Mouse (Mus musculus) midbrain, embryonic 13.5 days (tissue): ENCODE measurements around the gene Tcp11. TPM values are rescaled to one million over a fixed set of nuclear protein-coding genes. Genes with fewer than 3 reads are reported as not detected.

Source experiments
- ATAC-seq: fragments of 200-750 bp; cut with Nextera tagmentation; 2 replicates; pipeline ENCODE4 v1.8.0; 2017; ENCODE audit warnings: mild to moderate bottlenecking, moderate TSS enrichment, moderate library complexity
- H3K27ac ChIP-seq: fragments of 300-500 bp; sonication (generic); 2 replicates; pipeline ENCODE4 v1.5.1; 2015; ENCODE audit warnings: inconsistent platforms, mild to moderate bottlenecking, moderate library complexity
- H3K27me3 ChIP-seq: fragments of 300-500 bp; sonication (generic); 2 replicates; pipeline ENCODE4 v1.6.1; 2015; ENCODE audit warnings: mild to moderate bottlenecking, inconsistent platforms
- H3K36me3 ChIP-seq: fragments of 300-500 bp; sonication (generic); 2 replicates; pipeline ENCODE4 v1.6.1; 2015; ENCODE audit warnings: mild to moderate bottlenecking, inconsistent platforms
- H3K4me1 ChIP-seq: fragments of 300-500 bp; sonication (generic); replicated peaks from 2 replicates; pipeline ENCODE4 v1.6.1; 2015; ENCODE audit warnings: inconsistent platforms
- H3K4me2 ChIP-seq: fragments of 300-500 bp; sonication (generic); replicated peaks from 2 replicates; pipeline ENCODE4 v1.6.1; 2015; ENCODE audit warnings: moderate library complexity, mild to moderate bottlenecking, inconsistent platforms
- H3K4me3 ChIP-seq: fragments of 300-500 bp; sonication (generic); replicated peaks from 2 replicates; pipeline ENCODE4 v1.5.1; 2015; ENCODE audit warnings: mild to moderate bottlenecking, inconsistent platforms
- H3K9ac ChIP-seq: fragments of 300-500 bp; sonication (generic); replicated peaks from 2 replicates; pipeline ENCODE4 v1.6.1; 2015; ENCODE audit warnings: mild to moderate bottlenecking, inconsistent platforms
- H3K9me3 ChIP-seq: fragments of 300-500 bp; sonication (generic); 2 replicates; pipeline ENCODE4 v1.6.1; 2016; ENCODE audit warnings: mild to moderate bottlenecking, inconsistent platforms
- WGBS: fragments of 180-500 bp; shearing (Covaris S2); methylation state at CpG from one replicate; pipeline ENCODE4 v1.1.7; 2015; 5-methylcytosine and 5-hydroxymethylcytosine counted together
- polyA plus RNA-seq: library from polyadenylated mRNA; unstranded; fragments of >200 nt; fragmentation: Nextera tagmentation; extraction: Ambion mirVana; gene quantifications from 2 replicates; pipeline ENCODE4 v1.2.1, GENCODE M21; 2015

Gene Tcp11
- polyA plus RNA-seq, 1 experiment from 2014 or later = 2.0 TPM

- H3K27me3 ChIP-seq = no peaks in the 10 kb centered on the region
- no peak for ATAC-seq
- H3K4me1 ChIP-seq = peaks cover 48% of the 10 kb centered on the region
- no peak overlapping the region for H3K4me2 ChIP-seq
- H3K36me3 ChIP-seq = peaks cover 7% of the 10 kb centered on the region; the same call in 1 of the 2 replicates
- no peak overlapping the region for H3K4me3 ChIP-seq
- no peaks in the 10 kb centered on the region for H3K9me3 ChIP-seq
- H3K27ac ChIP-seq = no peak overlapping the region
- WGBS = 78% methylated on average over 8 of the region's 8 CpGs
- no peak overlapping the region for H3K9ac ChIP-seq
Measured at GRCm38 (mm10) chr17:28034986-28035385, 45.5 kb downstream of the Tcp11 start.

- H3K4me3 ChIP-seq = no peak overlapping the region
- peak overlapping the region; percentile 55 for H3K9ac ChIP-seq
- peak overlapping the region; percentile 81 for H3K27ac ChIP-seq
- ATAC-seq = no peak
- no peak overlapping the region for H3K4me2 ChIP-seq
- WGBS = 2% methylated on average over 3 of the region's 3 CpGs
- H3K27me3 ChIP-seq = no peaks in the 10 kb centered on the region
- H3K9me3 ChIP-seq = no peaks in the 10 kb centered on the region
- H3K4me1 ChIP-seq = peaks cover 52% of the 10 kb centered on the region
- H3K36me3 ChIP-seq = no peaks in the 10 kb centered on the region
Measured at GRCm38 (mm10) chr17:28033046-28033580, 47.3 kb downstream of the Tcp11 start.

GRCm38 (mm10) chr17:28032219-28032618, 48.2 kb downstream of the Tcp11 start:
- no peak overlapping the region for H3K4me3 ChIP-seq
- peak overlapping the region; percentile 81 for H3K27ac ChIP-seq
- no peaks in the 10 kb centered on the region for H3K36me3 ChIP-seq
- no peak for ATAC-seq
- 68% methylated on average over 10 of the region's 10 CpGs for WGBS
- H3K9ac ChIP-seq = peak overlapping the region; percentile 55
- no peaks in the 10 kb centered on the region for H3K27me3 ChIP-seq
- H3K9me3 ChIP-seq = no peaks in the 10 kb centered on the region
- H3K4me1 ChIP-seq = peaks cover 47% of the 10 kb centered on the region
- no peak overlapping the region for H3K4me2 ChIP-seq

GRCm38 (mm10) chr17:28031281-28031941, 49.0 kb downstream of the Tcp11 start:
- no peaks in the 10 kb centered on the region for H3K27me3 ChIP-seq
- H3K4me3 ChIP-seq = no peak overlapping the region
- H3K27ac ChIP-seq = peak overlapping the region; percentile 81
- H3K9ac ChIP-seq = no peak overlapping the region
- H3K4me1 ChIP-seq = peaks cover 41% of the 10 kb centered on the region
- H3K4me2 ChIP-seq = no peak overlapping the region
- no peaks in the 10 kb centered on the region for H3K36me3 ChIP-seq
- no peak for ATAC-seq
- 83% methylated on average over 9 of the region's 9 CpGs for WGBS
- H3K9me3 ChIP-seq = no peaks in the 10 kb centered on the region

GRCm38 (mm10) chr17:28030446-28030845, 50.0 kb downstream of the Tcp11 start:
- no peaks in the 10 kb centered on the region for H3K36me3 ChIP-seq
- WGBS = 88% methylated on average over 10 of the region's 10 CpGs
- peaks cover 51% of the 10 kb centered on the region for H3K4me1 ChIP-seq
- H3K9me3 ChIP-seq = no peaks in the 10 kb centered on the region
- ATAC-seq = no peak
- no peaks in the 10 kb centered on the region for H3K27me3 ChIP-seq
- H3K4me3 ChIP-seq = no peak overlapping the region
- H3K4me2 ChIP-seq = no peak overlapping the region
- peak overlapping the region; percentile 41; the same call in 1 of the 2 replicates for H3K9ac ChIP-seq
- peak overlapping the region; percentile 37; the same call in 1 of the 2 replicates for H3K27ac ChIP-seq

- no peak overlapping the region for H3K27ac ChIP-seq
- peaks cover 51% of the 10 kb centered on the region for H3K4me1 ChIP-seq
- no peaks in the 10 kb centered on the region for H3K36me3 ChIP-seq
Measured at GRCm38 (mm10) chr17:28029308-28029707, 51.1 kb downstream of the Tcp11 start.

GRCm38 (mm10) chr17:28028236-28028635, 52.2 kb downstream of the Tcp11 start:
- Histone ChIP-seq H3K9ac (no peak overlapping the region), H3K27ac (no peak overlapping the region), H3K4me3 (no peak overlapping the region), H3K4me2 (no peak overlapping the region), H3K4me1 (peaks cover 53% of the 10 kb centered on the region), H3K27me3 (no peaks in the 10 kb centered on the region), H3K9me3 (no peaks in the 10 kb centered on the region), H3K36me3 (no peaks in the 10 kb centered on the region)
- 76% methylated on average over 10 of the region's 10 CpGs for WGBS
- no peak for ATAC-seq

More at GRCm38 (mm10) chr17:28029308-28029707, 51.1 kb downstream of the Tcp11 start:
- H3K27me3 ChIP-seq = no peaks in the 10 kb centered on the region
- ATAC-seq = no peak
- no peak overlapping the region for H3K4me2 ChIP-seq
- no peaks in the 10 kb centered on the region for H3K9me3 ChIP-seq
- WGBS = 71% methylated on average over 2 of the region's 2 CpGs
- no peak overlapping the region for H3K9ac ChIP-seq
- no peak overlapping the region for H3K4me3 ChIP-seq

- H3K27me3 ChIP-seq = no peaks in the 10 kb centered on the region
- H3K4me3 ChIP-seq = no peak overlapping the region
- H3K27ac ChIP-seq = no peak overlapping the region
- 93% methylated on average over 6 of the region's 6 CpGs for WGBS
- H3K9me3 ChIP-seq = no peaks in the 10 kb centered on the region
- no peaks in the 10 kb centered on the region for H3K36me3 ChIP-seq
- no peak overlapping the region for H3K9ac ChIP-seq
- H3K4me2 ChIP-seq = no peak overlapping the region
- ATAC-seq = no peak
- H3K4me1 ChIP-seq = peaks cover 51% of the 10 kb centered on the region
Measured at GRCm38 (mm10) chr17:28027197-28027596, 53.2 kb downstream of the Tcp11 start.

- 84% methylated on average over 14 of the region's 14 CpGs for WGBS
- Histone ChIP-seq H3K9ac (no peak overlapping the region), H3K27ac (peak overlapping the region; percentile 45), H3K27me3 (no peaks in the 10 kb centered on the region), H3K4me3 (no peak overlapping the region), H3K4me1 (peaks cover 49% of the 10 kb centered on the region), H3K36me3 (no peaks in the 10 kb centered on the region), H3K9me3 (no peaks in the 10 kb centered on the region), H3K4me2 (no peak overlapping the region)
- ATAC-seq = no peak
Measured at GRCm38 (mm10) chr17:28026111-28026872, 54.1 kb downstream of the Tcp11 start.

GRCm38 (mm10) chr17:28025541-28025961, 54.9 kb downstream of the Tcp11 start:
- no peak overlapping the region for H3K4me3 ChIP-seq
- H3K27me3 ChIP-seq = no peaks in the 10 kb centered on the region
- no peak overlapping the region for H3K4me2 ChIP-seq
- no peaks in the 10 kb centered on the region for H3K9me3 ChIP-seq
- no peaks in the 10 kb centered on the region for H3K36me3 ChIP-seq
- 76% methylated on average over 5 of the region's 5 CpGs for WGBS
- no peak for ATAC-seq
- peaks cover 46% of the 10 kb centered on the region for H3K4me1 ChIP-seq
- H3K27ac ChIP-seq = peak overlapping the region; percentile 45
- no peak overlapping the region; the same call in 1 of the 2 replicates for H3K9ac ChIP-seq

- no peak overlapping the region for H3K27ac ChIP-seq
- ATAC-seq = no peak
- H3K4me1 ChIP-seq = peaks cover 59% of the 10 kb centered on the region
Measured at GRCm38 (mm10) chr17:28022854-28023655, 57.4 kb downstream of the Tcp11 start.

More at GRCm38 (mm10) chr17:28022854-28023655, 57.4 kb downstream of the Tcp11 start:
- Histone ChIP-seq H3K4me2 (no peak overlapping the region), H3K27me3 (no peaks in the 10 kb centered on the region), H3K36me3 (no peaks in the 10 kb centered on the region), H3K9me3 (no peaks in the 10 kb centered on the region), H3K9ac (no peak overlapping the region; the same call in 1 of the 2 replicates), H3K4me3 (no peak overlapping the region)
- WGBS = 84% methylated on average over 22 of the region's 22 CpGs
